Mouse (Mus musculus) thymus, adult 2 months (tissue): Measurements from ENCODE around the gene Ttn. TPM values are rescaled to one million over a fixed set of nuclear protein-coding genes. Genes with fewer than 3 reads are reported as not detected.

Experiments
- DNase-seq: peaks from one replicate; pipeline ENCODE4 v3.0.0; 2021
- H3K27ac ChIP-seq: fragments of 200-500 bp; 2 replicates; pipeline ENCODE4 v1.5.1; 2012; ENCODE audit warnings: low read length, control low read depth; ENCODE audit not compliant: control insufficient read depth, insufficient read depth
- H3K27me3 ChIP-seq: fragments of 200-500 bp; 2 replicates; pipeline ENCODE4 v1.6.1; 2012; ENCODE audit warnings: mild to moderate bottlenecking, low read length, moderate library complexity, mixed read lengths; ENCODE audit not compliant: control insufficient read depth, insufficient read depth
- H3K36me3 ChIP-seq: fragments of 200-500 bp; 2 replicates; pipeline ENCODE4 v1.6.1; 2012; ENCODE audit warnings: mild to moderate bottlenecking, low read length, moderate library complexity; ENCODE audit not compliant: control insufficient read depth, insufficient read depth
- H3K4me1 ChIP-seq: fragments of 200-500 bp; replicated peaks from 2 replicates; pipeline ENCODE4 v1.6.1; 2012; ENCODE audit warnings: low read length; ENCODE audit not compliant: control insufficient read depth, insufficient read depth
- H3K4me3 ChIP-seq: fragments of 200-500 bp; 2 replicates; pipeline ENCODE4 v1.5.1; 2012; ENCODE audit warnings: mild to moderate bottlenecking, low read length, control low read depth, moderate library complexity; ENCODE audit not compliant: control insufficient read depth, insufficient read depth
- CTCF ChIP-seq: fragments of 200-500 bp; IDR thresholded peaks from 2 replicates; pipeline ENCODE4 v1.5.1; 2012; ENCODE audit warnings: mild to moderate bottlenecking, control low read depth, low read length, moderate library complexity, borderline replicate concordance; ENCODE audit not compliant: control insufficient read depth, poor library complexity, insufficient read depth; ENCODE audit errors: extremely low read depth
- POLR2A ChIP-seq: fragments of 200-500 bp; IDR thresholded peaks from 2 replicates; pipeline ENCODE4 v1.6.1; 2012; ENCODE audit warnings: mild to moderate bottlenecking, low read length, control low read depth, moderate library complexity; ENCODE audit not compliant: control insufficient read depth, poor library complexity, insufficient read depth; ENCODE audit errors: extremely low read depth
- WGBS: fragments of 180-500 bp; shearing (Covaris S2); methylation state at CpG from one replicate; pipeline ENCODE4 v1.1.7; 2018; 5-methylcytosine and 5-hydroxymethylcytosine counted together
- polyA plus RNA-seq: library from polyadenylated mRNA; depleted of rRNA; stranded (reverse); fragments of >200 nt; gene quantifications from 2 replicates; pipeline ENCODE4 v1.2.3, GENCODE M21; 2012

Gene Ttn
- polyA plus RNA-seq, 1 experiment, result 2.9 TPM

- DNase-seq, result no peak
- Histone ChIP-seq H3K4me3 (no peak overlapping the region), H3K27me3 (no peaks in the 10 kb centered on the region), H3K4me1 (no peaks in the 10 kb centered on the region), H3K27ac (no peak overlapping the region), H3K36me3 (no peaks in the 10 kb centered on the region)
- no peak for TF ChIP-seq CTCF
- no peak for TF ChIP-seq POLR2A
- WGBS, result 93% methylated on average over 11 of the region's 11 CpGs
Observed at GRCm38 (mm10) chr2:76903351-76903750, 79.0 kb downstream of the Ttn start.

- TF ChIP-seq POLR2A (no peak), CTCF (no peak)
- 91% methylated on average over 24 of the region's 24 CpGs for WGBS
- Histone ChIP-seq H3K4me1 (no peaks in the 10 kb centered on the region), H3K36me3 (no peaks in the 10 kb centered on the region), H3K27me3 (no peaks in the 10 kb centered on the region), H3K27ac (no peak overlapping the region), H3K4me3 (no peak overlapping the region)
- no peak for DNase-seq
Observed at GRCm38 (mm10) chr2:76901476-76902086, 80.8 kb downstream of the Ttn start.

- Histone ChIP-seq H3K27ac (no peak overlapping the region), H3K27me3 (no peaks in the 10 kb centered on the region), H3K4me1 (no peaks in the 10 kb centered on the region), H3K4me3 (no peak overlapping the region), H3K36me3 (no peaks in the 10 kb centered on the region)
- 96% methylated on average over 11 of the region's 11 CpGs for WGBS
- DNase-seq, result no peak
- TF ChIP-seq POLR2A (no peak), CTCF (no peak)
Observed at GRCm38 (mm10) chr2:76899886-76900285, 82.5 kb downstream of the Ttn start.

- 93% methylated on average over 8 of the region's 8 CpGs for WGBS
- H3K27ac ChIP-seq, result no peak overlapping the region
- no peaks in the 10 kb centered on the region for H3K27me3 ChIP-seq
- no peaks in the 10 kb centered on the region for H3K36me3 ChIP-seq
- DNase-seq, result no peak
- TF ChIP-seq POLR2A (no peak), CTCF (no peak)
- no peak overlapping the region for H3K4me3 ChIP-seq
- H3K4me1 ChIP-seq, result no peaks in the 10 kb centered on the region
Observed at GRCm38 (mm10) chr2:76896990-76897389, 85.4 kb downstream of the Ttn start.

DNA sequence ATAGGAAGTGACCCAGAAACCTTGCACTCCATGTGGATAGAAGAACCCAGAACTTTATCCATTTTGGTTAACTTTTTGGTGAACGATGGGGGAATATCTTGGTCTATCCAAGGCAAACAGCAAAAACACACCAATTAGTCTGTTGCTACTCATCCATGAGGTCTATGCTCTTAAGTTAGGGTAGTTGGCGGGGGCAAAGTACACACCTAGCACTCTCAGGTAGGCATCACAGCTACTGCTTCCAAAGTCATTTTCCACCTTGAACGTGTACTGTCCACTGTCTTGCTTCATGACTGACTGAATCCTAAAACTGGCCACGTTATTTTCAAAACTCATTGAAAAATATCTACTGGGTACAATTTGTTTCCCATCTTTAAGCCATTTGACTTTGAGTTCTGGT lies 87.0 kb downstream of the Ttn start:
- no peaks in the 10 kb centered on the region for H3K27me3 ChIP-seq

GRCm38 (mm10) chr2:76888721-76889120 lies 93.6 kb downstream of the Ttn start:
- no peaks in the 10 kb centered on the region for H3K27me3 ChIP-seq
- 88% methylated on average over 7 of the region's 7 CpGs for WGBS
- DNase-seq, result no peak
- H3K4me3 ChIP-seq, result no peak overlapping the region
- H3K4me1 ChIP-seq, result no peaks in the 10 kb centered on the region
- no peak overlapping the region for H3K27ac ChIP-seq
- TF ChIP-seq CTCF, result no peak
- no peak for TF ChIP-seq POLR2A
- no peaks in the 10 kb centered on the region for H3K36me3 ChIP-seq

More for the DNA sequence above, 87.0 kb downstream of the Ttn start:
- DNase-seq, result no peak
- Histone ChIP-seq H3K4me3 (no peak overlapping the region), H3K4me1 (no peaks in the 10 kb centered on the region), H3K27ac (no peak overlapping the region), H3K36me3 (no peaks in the 10 kb centered on the region)
- 89% methylated on average over 4 of the region's 4 CpGs for WGBS
- TF ChIP-seq POLR2A (no peak), CTCF (no peak)

DNA sequence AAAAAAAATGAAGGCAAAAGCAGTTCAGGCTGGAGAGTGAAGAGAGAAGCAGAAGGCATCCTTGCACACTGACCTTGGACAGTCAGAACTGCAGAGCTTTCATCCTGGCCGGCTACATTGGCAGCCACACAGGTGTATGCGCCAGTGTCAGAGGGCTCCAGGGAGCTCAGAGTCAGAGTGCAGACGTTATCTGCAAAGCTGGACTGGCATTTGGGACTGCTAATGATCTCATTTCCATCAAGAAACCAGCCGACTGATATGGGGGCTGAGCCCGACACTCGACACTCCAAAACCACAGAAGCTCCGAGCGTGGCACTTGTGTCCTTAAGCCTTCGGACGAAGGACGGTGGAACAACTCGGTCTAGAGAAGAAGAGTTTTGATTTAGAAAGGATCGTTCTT lies 96.5 kb downstream of the Ttn start:
- H3K4me1 ChIP-seq, result no peaks in the 10 kb centered on the region
- H3K27me3 ChIP-seq, result no peaks in the 10 kb centered on the region
- TF ChIP-seq POLR2A (no peak), CTCF (no peak)
- 89% methylated on average over 13 of the region's 13 CpGs for WGBS
- DNase-seq, result no peak
- H3K4me3 ChIP-seq, result no peak overlapping the region
- H3K36me3 ChIP-seq, result no peaks in the 10 kb centered on the region
- no peak overlapping the region for H3K27ac ChIP-seq

- Histone ChIP-seq H3K27ac (no peak overlapping the region), H3K27me3 (no peaks in the 10 kb centered on the region), H3K4me1 (no peaks in the 10 kb centered on the region), H3K36me3 (no peaks in the 10 kb centered on the region), H3K4me3 (no peak overlapping the region)
- TF ChIP-seq CTCF, result no peak
- no peak for TF ChIP-seq POLR2A
- DNase-seq, result no peak
- WGBS, result 94% methylated on average over 12 of the region's 12 CpGs
Observed at GRCm38 (mm10) chr2:76881406-76881805, 100.9 kb downstream of the Ttn start.
